Mouse (Mus musculus) MEL (cell line): Measurements from ENCODE around the gene Arid3b. TPM values are rescaled to one million over a fixed set of nuclear protein-coding genes. Genes with fewer than 3 reads are reported as not detected.

Experiments
- DNase-seq: peaks from one replicate; pipeline ENCODE4 v3.0.0; 2011; ENCODE audit warnings: low read depth, low spot score
- H3K27ac ChIP-seq: 2 replicates; pipeline ENCODE4 v1.5.1; 2012; ENCODE audit warnings: low read depth, mild to moderate bottlenecking, control low read depth, low read length, moderate library complexity; ENCODE audit not compliant: control insufficient read depth
- H3K27me3 ChIP-seq, 2 experiments: fragments of 150-350 bp in 1 of 2; sonication (generic) in 1 of 2; 2 replicates each; pipeline ENCODE4 v1.6.1; 2012; ENCODE audit warnings: low read length in 2 of 2, mild to moderate bottlenecking in 2 of 2, improper control_type of control experiment in 1 of 2, moderate library complexity in 1 of 2; ENCODE audit not compliant: insufficient read depth in 2 of 2, control insufficient read depth in 1 of 2
- H3K36me3 ChIP-seq, 2 experiments: 2 replicates each; pipeline ENCODE4 v1.6.1; 2012 to 2014; ENCODE audit warnings: low read length in 2 of 2, improper control_type of control experiment in 1 of 2, inconsistent platforms in 1 of 2, mild to moderate bottlenecking in 1 of 2; ENCODE audit not compliant: insufficient read depth in 2 of 2, control insufficient read depth in 1 of 2
- H3K4me1 ChIP-seq, 2 experiments: fragments of 150-350 bp in 1 of 2; sonication (generic) in 1 of 2; 2 replicates each; pipeline ENCODE4 v1.6.1; 2012; ENCODE audit warnings: low read length in 2 of 2, improper control_type of control experiment in 1 of 2, mild to moderate bottlenecking in 1 of 2; ENCODE audit not compliant: insufficient read depth in 2 of 2, control insufficient read depth in 1 of 2
- H3K4me3 ChIP-seq, 2 experiments: fragments of 150-350 bp in 1 of 2; sonication (generic) in 1 of 2; 2 replicates each; pipeline ENCODE4 v1.5.1; 2012; ENCODE audit warnings: low read depth in 2 of 2, low read length in 2 of 2, mild to moderate bottlenecking in 2 of 2, moderate library complexity in 2 of 2, control low read depth in 1 of 2, improper control_type of control experiment in 1 of 2; ENCODE audit not compliant: control insufficient read depth in 1 of 2, insufficient read depth in 1 of 2
- H3K79me2 ChIP-seq: 2 replicates; pipeline ENCODE4 v1.6.1; 2012; ENCODE audit warnings: mild to moderate bottlenecking, low read length, moderate library complexity; ENCODE audit not compliant: control insufficient read depth, poor library complexity, insufficient read depth
- H3K9ac ChIP-seq: 2 replicates; pipeline ENCODE4 v1.6.1; 2012; ENCODE audit warnings: low read depth, mild to moderate bottlenecking, control low read depth, low read length, moderate library complexity; ENCODE audit not compliant: control insufficient read depth, poor library complexity, severe bottlenecking
- H3K9me3 ChIP-seq: fragments of 150-350 bp; sonication (generic); replicated peaks from 2 replicates; pipeline ENCODE4 v1.6.1; 2012; ENCODE audit warnings: mild to moderate bottlenecking, low read length, improper control_type of control experiment, moderate library complexity; ENCODE audit not compliant: insufficient read depth
- CHD2 ChIP-seq: IDR thresholded peaks from 2 replicates; pipeline ENCODE4 v1.6.1; 2011; ENCODE audit warnings: low read length, improper control_type of control experiment
- ELF1 ChIP-seq: IDR thresholded peaks from 2 replicates; pipeline ENCODE4 v1.6.1; 2014; ENCODE audit warnings: low read depth, mild to moderate bottlenecking, inconsistent platforms, low read length, improper control_type of control experiment, moderate library complexity
- GABPA ChIP-seq: IDR thresholded peaks from 2 replicates; pipeline ENCODE4 v1.6.1; 2012; ENCODE audit warnings: low read depth, mild to moderate bottlenecking, inconsistent platforms, low read length, improper control_type of control experiment, moderate library complexity
- MAX ChIP-seq: IDR thresholded peaks from 2 replicates; pipeline ENCODE4 v1.6.1; 2011; ENCODE audit warnings: low read length, improper control_type of control experiment
- MEF2A ChIP-seq: IDR thresholded peaks from 2 replicates; pipeline ENCODE4 v1.6.1; 2014; ENCODE audit warnings: low read depth, mild to moderate bottlenecking, inconsistent platforms, low read length, improper control_type of control experiment; ENCODE audit not compliant: poor library complexity, insufficient replicate concordance, severe bottlenecking; ENCODE audit errors: extremely low read depth
- MXI1 ChIP-seq: IDR thresholded peaks from 2 replicates; pipeline ENCODE4 v1.6.1; 2011; ENCODE audit warnings: mild to moderate bottlenecking, low read depth, low read length, improper control_type of control experiment
- MYB ChIP-seq: IDR thresholded peaks from 2 replicates; pipeline ENCODE4 v1.6.1; 2011; ENCODE audit warnings: mild to moderate bottlenecking, low read depth, low read length, improper control_type of control experiment
- NRF1 ChIP-seq: IDR thresholded peaks from 2 replicates; pipeline ENCODE4 v1.6.1; 2014; ENCODE audit warnings: low read depth, mild to moderate bottlenecking, inconsistent platforms, low read length, improper control_type of control experiment, moderate library complexity; ENCODE audit not compliant: poor library complexity, insufficient read depth, severe bottlenecking
- RAD21 ChIP-seq: IDR thresholded peaks from 2 replicates; pipeline ENCODE4 v1.6.1; 2011; ENCODE audit warnings: mild to moderate bottlenecking, low read depth, low read length, improper control_type of control experiment
- TCF12 ChIP-seq: IDR thresholded peaks from 2 replicates; pipeline ENCODE4 v1.6.1; 2014; ENCODE audit warnings: low read depth, mild to moderate bottlenecking, inconsistent platforms, low read length, improper control_type of control experiment, moderate library complexity
- UBTF ChIP-seq: IDR thresholded peaks from 2 replicates; pipeline ENCODE4 v1.6.1; 2012; ENCODE audit warnings: low read depth, mild to moderate bottlenecking, inconsistent platforms, low read length, improper control_type of control experiment, moderate library complexity, borderline replicate concordance; ENCODE audit not compliant: insufficient read depth
- polyA plus RNA-seq, 2 experiments: library from polyadenylated mRNA; stranded (reverse) in 1 of 2; unstranded in 1 of 2; fragments of >175 nt in 1 of 2; fragments of >200 nt in 1 of 2; gene quantifications; 2 replicates each; pipeline versions ENCODE4 v1.2.1 to v1.2.4; 2012; ENCODE audit warnings: low replicate concordance in 2 of 2, low read depth in 1 of 2; ENCODE audit not compliant: insufficient read length in 2 of 2, insufficient read depth in 1 of 2, missing spikeins in 1 of 2
- total RNA-seq: library from RNA; depleted of rRNA; stranded (reverse); fragments of 300-350 nt; gene quantifications from 2 replicates; pipeline ENCODE4 v1.2.3, GENCODE M21; 2012

Arid3b gene
- total and polyA plus RNA-seq, 3 experiments, result 2.3 to 7.4 TPM; not detected in 1

GRCm38 (mm10) chr9:57867880-57868279 lies 31.3 kb upstream of the Arid3b start:
- H3K9me3 ChIP-seq, result no peaks in the 10 kb centered on the region
- TF ChIP-seq ELF1, result no peak
- TF ChIP-seq, all 39 proteins: peak for 0
- DNase-seq, result no peak
- Histone ChIP-seq H3K27me3 (peaks cover 4 to 7% of the 10 kb centered on the region in 2 experiments), H3K27ac (no peak overlapping the region), H3K36me3 (no peaks in the 10 kb centered on the region; a peak in 1 of 4 replicates), H3K4me1 (no peaks in the 10 kb centered on the region; a peak in 1 of 4 replicates), H3K4me3 (no peak overlapping the region), H3K79me2 (no peaks in the 10 kb centered on the region), H3K9ac (no peak overlapping the region)

- no peaks in the 10 kb centered on the region for H3K9me3 ChIP-seq
- H3K36me3 ChIP-seq, result no peaks in the 10 kb centered on the region; a peak in 1 of 4 replicates
- H3K4me3 ChIP-seq, result no peak overlapping the region
- no peak for DNase-seq
- H3K27ac ChIP-seq, result no peak overlapping the region
- H3K9ac ChIP-seq, result no peak overlapping the region
- H3K79me2 ChIP-seq, result no peaks in the 10 kb centered on the region
- H3K27me3 ChIP-seq, result peaks cover 3 to 5% of the 10 kb centered on the region in 2 experiments
- no peak for TF ChIP-seq UBTF
- no peaks in the 10 kb centered on the region; a peak in 1 of 4 replicates for H3K4me1 ChIP-seq
Observed at GRCm38 (mm10) chr9:57867236-57867635, 30.6 kb upstream of the Arid3b start.

GRCm38 (mm10) chr9:57866530-57866929 lies 29.9 kb upstream of the Arid3b start:
- DNase-seq, result no peak
- H3K4me3 ChIP-seq, result no peak overlapping the region
- TF ChIP-seq MXI1 (no peak), MAX (no peak), CHD2 (no peak), GABPA (no peak), RAD21 (no peak), TCF12 (no peak), MEF2A (no peak), NRF1 (no peak), MYB (no peak), ELF1 (no peak)
- peaks cover 0 to 5% of the 10 kb centered on the region in 2 experiments for H3K27me3 ChIP-seq
- no peaks in the 10 kb centered on the region; a peak in 1 of 4 replicates for H3K36me3 ChIP-seq
- H3K79me2 ChIP-seq, result no peaks in the 10 kb centered on the region
- no peaks in the 10 kb centered on the region; a peak in 1 of 4 replicates for H3K4me1 ChIP-seq
- H3K27ac ChIP-seq, result no peak overlapping the region
- H3K9me3 ChIP-seq, result no peaks in the 10 kb centered on the region
- no peak overlapping the region for H3K9ac ChIP-seq
